Mouse (Mus musculus): Measurements from ENCODE around the gene Trim80.

GRCm38 (mm10) chr11:115403338-115404124 is 36.8 kb upstream of the Trim80 start, which contains the start of gene Mrpl58:
- TF ChIP-seq CTCF (IDR thresholded peaks at IDR 0.05; ENCODE audit: low read depth) (peak; percentile 5; the same call in 1 of the 2 replicates), EP300 (optimal IDR thresholded peaks at IDR 0.05) (no peak)
